Mouse (Mus musculus): ENCODE results near the gene Alkbh4.
A peak's percentile ranks its signal among the peaks of the same experiment; 100 is the strongest.

Gene Alkbh4

GRCm38 (mm10) chr5:136182049-136182448 lies 46.1 kb downstream of the Alkbh4 start:
- DNase-seq = peak; percentile 75

- no peak for DNase-seq
These were observed 46.9 kb downstream of the Alkbh4 start for GRCm38 (mm10) chr5:136182830-136183229.

GRCm38 (mm10) chr5:136183766-136184165 lies 47.8 kb downstream of the Alkbh4 start:
- no peak for DNase-seq

DNA sequence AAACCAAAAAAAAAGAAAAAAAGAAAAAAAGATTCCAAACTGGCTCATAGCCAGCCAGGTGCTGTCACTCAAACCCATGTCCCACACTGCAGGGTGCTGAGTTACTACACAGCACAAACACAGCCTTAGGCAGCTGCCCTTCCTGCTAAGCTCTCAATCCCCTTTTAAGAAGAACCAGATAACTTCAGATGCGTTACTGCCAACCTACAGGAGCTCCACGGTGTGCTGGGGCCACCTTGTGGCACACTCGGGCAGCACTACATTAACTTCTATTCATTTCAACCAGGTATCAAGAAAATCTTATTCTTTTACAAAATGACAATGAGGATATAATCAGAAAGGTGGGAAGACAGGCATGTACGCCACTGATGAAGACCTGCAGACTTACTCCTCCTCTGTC lies 50.8 kb downstream of the Alkbh4 start:
- DNase-seq = no peak
